Mouse (Mus musculus) ovary, postnatal 36 days (tissue): ENCODE results near the gene Nfkbie.

ENCODE experiments used
- DNase-seq: peaks from one replicate; pipeline ENCODE4 v3.0.0; 2022; ENCODE audit warnings: low spot score, mixed read lengths

The Nfkbie gene

GRCm38 (mm10) chr17:45555452-45556106 is at the start of gene Nfkbie:
Gene Nfkbie, plus strand, starts transcription at chr17:45555703.
- DNase-seq = peak; percentile 96

DNA sequence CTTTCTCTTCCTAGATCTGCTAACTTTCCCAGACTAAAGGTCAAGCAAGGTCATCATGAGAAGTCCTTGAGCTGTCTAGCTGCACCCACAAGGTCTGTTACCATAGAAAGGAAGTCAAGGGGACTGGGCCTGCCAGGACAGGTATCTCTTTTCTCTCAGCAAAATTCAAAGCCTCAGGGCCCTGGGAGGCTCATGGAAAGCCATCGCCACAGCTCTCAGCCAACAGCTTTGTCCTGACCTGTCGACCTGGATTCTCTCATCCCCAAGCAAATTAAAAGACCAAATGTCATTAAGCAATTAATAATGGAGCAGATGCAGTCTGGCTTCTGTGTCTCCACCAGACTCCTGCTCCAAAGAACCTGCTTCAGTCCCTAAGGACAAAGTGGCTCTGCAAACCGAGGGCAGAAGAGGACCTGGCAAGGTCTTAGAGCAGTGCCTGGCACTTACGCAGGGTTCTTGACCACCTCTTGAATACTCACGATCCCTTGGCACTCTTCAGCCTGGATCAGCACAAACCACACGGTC is 49.5 kb upstream of the Nfkbie start:
- no peak for DNase-seq

DNA sequence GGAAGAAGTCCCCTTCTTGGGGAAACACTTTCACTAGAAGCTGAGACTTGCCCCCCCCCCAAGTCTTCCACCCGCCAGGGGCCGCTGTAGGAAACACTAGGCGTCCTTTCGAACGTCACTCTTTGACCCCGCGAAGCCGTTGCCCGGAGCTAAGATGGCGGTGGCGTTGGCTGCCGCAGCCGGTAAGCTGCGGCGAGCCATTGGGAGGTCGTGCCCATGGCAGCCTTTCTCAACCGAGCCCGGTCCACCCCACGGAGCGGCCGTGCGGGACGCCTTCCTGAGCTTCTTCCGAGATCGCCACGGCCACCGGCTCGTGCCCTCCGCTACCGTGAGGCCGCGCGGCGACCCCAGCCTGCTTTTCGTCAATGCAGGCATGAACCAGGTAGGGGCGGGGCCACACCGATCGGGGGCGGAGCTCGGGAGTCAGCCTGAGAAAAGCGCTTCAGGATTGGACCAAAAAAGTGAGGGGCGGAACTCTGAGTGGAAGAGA is 48.8 kb upstream of the Nfkbie start, which contains the start of gene Aars2:
Gene Aars2 (plus strand): TSS at position 142 of the 490 bp plus-strand sequence.
- DNase-seq = peak; percentile 91

GRCm38 (mm10) chr17:45510871-45511270 is 44.6 kb upstream of the Nfkbie start:
- DNase-seq = no peak

- DNase-seq = no peak
Observed at GRCm38 (mm10) chr17:45511757-45512156, 43.7 kb upstream of the Nfkbie start.

GRCm38 (mm10) chr17:45515204-45515726 is 40.2 kb upstream of the Nfkbie start:
- no peak for DNase-seq

DNA sequence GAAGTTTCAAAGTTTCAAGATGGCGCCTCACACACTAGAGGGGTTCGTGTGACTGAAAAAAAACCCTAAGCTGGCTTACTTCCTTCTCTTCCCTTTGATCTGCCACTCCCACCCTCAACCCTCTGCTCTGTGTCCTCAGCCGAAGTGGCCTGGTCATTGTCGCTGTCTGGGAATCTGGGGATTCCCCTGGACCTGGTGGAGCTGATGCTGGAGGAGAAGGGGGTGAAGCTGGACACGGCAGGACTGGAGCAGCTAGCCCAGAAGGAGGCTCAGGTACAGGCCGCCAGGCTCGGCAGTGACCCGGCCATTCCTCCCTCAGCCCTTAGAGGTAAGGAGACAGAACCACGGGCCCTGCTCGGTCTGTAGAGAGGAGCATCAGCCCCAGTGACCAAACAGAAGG is 39.7 kb upstream of the Nfkbie start:
- no peak for DNase-seq

GRCm38 (mm10) chr17:45516488-45516887 is 39.0 kb upstream of the Nfkbie start:
- DNase-seq = peak; percentile 74

DNA sequence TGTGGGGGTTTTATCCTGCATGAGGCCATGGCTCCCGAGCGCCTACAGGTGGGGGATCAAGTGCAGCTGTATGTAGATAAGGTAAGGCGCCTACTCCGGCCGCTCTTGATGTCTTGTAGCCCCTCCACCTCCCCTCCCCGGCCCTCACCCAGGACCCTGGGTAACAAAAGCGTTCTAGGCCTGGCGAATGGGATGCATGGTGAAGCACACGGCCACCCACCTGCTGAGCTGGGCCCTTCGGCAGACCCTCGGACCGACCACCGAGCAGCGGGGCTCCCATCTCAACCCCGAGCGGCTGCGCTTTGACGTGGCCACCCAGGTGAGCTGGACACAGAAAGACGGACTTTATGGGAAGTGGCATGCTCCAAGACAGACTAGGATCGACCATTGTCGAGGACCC is 38.4 kb upstream of the Nfkbie start:
- DNase-seq = no peak

DNA sequence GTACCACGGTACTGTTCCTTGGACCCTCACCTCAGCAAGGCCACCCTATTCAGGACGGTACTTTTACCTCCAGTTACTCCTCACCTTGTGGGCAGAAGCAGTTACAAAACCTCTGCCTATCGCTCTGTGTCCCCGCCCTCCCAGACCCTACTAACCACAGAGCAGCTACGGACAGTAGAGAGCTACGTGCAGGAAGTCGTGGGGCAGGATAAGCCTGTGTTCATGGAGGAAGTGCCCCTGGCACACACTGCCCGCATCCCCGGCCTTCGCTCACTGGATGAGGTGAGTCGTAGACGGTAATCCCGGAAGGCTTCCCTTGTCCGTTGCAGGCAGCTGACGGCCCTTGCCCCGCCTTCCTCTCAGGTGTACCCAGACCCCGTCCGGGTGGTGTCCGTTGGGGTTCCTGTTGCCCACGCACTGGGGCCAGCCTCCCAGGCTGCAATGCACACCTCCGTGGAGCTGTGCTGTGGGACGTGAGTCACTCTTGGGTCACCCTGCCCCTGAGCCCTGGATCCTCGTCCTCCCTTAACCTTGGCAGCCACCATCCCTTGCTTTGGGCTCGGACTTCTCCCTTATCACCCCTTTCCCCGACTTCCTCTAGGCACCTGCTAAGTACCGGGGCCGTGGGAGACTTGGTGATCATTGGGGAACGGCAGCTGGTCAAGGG is 37.8 kb upstream of the Nfkbie start:
- no peak for DNase-seq

GRCm38 (mm10) chr17:45518766-45519475 is 36.6 kb upstream of the Nfkbie start:
- DNase-seq = no peak

DNA sequence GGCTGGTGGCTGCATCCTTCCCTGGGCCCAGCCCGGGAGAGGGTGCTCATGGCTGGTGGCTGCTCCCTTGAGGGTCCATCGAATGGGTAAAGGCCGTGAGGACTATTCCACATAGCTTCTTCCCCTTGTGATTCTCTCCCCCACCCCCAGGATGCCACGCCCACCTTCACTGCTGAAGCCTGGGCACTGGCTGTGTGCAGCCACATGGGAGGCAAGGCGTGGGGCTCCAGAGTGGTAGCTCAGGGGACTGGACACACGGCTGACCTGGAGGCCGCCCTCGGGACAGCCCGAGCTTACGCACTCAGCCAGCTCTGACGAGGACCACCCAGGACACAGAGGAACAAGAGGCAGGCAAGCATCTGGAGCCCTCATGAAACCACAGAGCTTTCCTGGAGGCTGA is 35.4 kb upstream of the Nfkbie start:
- DNase-seq = no peak

GRCm38 (mm10) chr17:45523263-45523662 is 32.2 kb upstream of the Nfkbie start, which contains the start of gene Tcte1:
Gene Tcte1, plus strand, starts transcription at chr17:45523434.
- DNase-seq = peak; percentile 32

DNA sequence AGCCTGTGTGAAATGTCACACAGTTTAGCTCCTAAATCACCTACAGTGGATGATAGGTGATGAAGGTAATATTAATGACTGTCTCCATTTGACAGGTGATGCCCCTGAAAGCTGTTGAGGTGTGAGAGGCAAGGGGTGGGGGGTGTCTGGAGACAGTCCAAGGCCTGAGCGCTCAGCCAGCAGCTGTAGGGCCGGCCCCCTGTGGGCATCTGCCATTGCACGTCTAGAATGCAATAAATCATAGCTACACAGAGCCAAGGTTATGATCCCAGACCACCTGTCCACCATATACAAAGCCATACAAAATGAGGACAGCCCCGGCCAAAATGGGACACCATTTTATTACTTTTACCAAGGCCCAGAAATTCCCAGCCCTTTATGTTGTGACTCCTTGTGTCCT is 30.5 kb upstream of the Nfkbie start:
- DNase-seq = no peak

- no peak for DNase-seq
Observed at GRCm38 (mm10) chr17:45526571-45526970, 28.9 kb upstream of the Nfkbie start.

DNA sequence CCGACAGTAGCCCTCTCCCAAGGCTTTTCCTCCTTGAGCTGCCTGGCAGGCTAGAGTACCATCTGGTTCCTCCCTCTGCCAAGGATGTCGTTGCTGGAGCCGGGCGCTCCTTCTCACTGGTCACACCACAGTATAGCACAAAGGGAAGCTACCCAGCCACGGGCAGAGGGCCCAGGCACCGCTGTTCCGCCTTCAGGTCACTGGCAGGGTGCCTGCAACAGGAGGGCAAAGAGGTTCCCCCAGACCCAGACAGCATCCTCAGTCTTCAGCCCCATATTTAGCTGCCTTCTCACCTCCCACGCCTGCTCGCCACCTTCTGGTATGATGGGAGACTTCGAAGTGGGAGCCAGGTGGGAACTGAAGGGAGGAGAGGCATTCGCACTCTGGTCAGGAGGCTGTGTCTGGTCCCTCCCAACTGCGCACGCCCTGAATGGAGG is 25.1 kb upstream of the Nfkbie start:
- no peak for DNase-seq

DNA sequence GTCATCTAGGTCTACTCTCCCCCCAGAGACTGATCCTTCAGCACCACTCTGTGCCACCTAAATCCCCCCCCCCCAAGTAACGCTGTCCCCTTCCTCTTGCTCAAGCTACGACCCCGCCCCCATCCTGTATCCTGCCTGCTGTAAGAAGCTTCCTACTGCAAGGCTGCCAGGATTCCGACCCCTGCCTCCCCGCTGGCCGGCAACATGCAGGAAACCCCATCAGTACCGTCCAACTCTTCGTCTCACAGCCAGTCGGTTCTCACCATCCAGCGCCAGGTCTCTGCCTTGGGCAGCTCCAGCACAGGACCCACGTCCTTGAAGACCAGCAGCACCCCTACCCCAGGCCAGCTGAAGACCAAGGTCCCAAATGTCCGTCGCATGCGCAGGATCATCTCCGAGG is 22.6 kb upstream of the Nfkbie start:
- DNase-seq = no peak

DNA sequence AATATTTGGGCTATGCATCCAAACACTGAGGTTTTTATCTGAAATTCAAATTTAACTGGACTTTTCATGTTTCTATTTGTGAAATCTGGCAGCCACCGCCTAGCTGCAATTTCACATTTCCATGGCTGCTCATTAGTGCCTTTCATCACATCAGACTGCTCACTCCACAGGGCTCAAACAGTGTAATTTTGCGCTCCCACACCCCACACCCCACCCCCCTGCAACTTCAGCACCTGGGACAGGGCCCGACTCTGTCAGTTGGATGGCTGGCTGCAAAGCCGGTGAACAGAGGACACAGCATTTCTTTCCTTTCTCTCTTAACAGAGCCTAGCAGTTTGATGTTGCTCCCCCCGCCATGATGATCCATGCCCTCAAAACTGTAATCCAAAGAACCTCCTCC is 19.2 kb upstream of the Nfkbie start:
- peak; percentile 39 for DNase-seq

GRCm38 (mm10) chr17:45538394-45538793 is 17.1 kb upstream of the Nfkbie start:
- no peak for DNase-seq

DNA sequence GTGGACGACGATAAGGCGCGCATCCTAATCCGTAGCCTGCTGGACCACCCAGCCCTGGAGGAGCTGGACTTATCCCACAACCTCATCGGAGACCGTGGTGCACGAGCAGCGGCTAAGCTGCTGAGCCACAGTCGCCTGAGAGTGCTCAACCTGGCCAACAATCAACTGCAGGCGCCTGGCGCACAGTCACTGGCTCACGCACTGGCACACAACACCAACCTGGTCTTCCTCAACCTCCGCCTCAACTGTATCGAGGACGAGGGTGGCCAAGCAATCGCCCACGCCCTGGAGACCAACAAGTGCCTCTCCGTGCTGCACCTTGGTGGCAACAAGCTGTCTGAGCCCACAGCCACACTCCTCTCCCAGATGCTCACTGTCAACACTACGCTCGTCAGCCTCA is 15.8 kb upstream of the Nfkbie start:
- DNase-seq = no peak

DNA sequence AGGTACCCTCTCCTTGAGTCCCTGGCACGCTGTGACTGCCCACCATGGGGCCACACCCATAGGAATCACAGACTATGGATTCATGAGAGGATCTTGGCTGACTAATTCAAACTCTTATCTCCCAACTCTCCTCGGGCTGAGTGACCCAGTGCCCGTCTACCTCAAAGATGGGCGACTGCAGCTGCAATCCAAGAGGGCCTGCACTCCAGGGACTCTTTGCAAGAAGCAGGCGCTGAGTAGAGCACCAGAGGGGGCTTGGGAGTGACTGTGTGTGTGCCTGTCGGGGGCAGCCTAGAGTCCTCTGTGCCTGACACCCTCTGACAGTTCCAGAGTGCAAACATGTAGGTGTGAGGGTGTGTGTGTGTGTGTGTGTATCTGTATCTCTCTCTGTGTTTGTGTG is 13.4 kb upstream of the Nfkbie start:
- no peak for DNase-seq

DNA sequence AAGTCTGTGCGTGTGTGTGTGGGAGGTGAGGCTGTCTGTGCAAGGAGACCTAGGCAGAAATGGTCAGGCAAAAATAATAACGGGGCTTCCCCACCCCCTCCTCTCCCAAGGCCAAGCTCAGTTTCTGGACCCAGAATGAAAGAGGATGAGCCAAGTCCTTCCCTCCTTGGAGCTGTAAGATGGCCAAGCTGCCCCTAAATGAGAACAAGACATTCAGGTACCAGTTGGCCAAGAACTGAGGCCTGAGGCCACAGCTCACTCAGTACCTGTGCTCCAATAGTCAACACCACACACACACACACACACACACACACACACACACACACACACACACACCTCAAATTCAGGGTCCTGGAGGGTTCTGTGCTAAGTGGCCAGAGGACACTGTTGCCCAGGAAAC is 12.8 kb upstream of the Nfkbie start:
- DNase-seq = no peak
